Mouse (Mus musculus): ENCODE results near the gene Ugt1a9. TPM values are rescaled to one million over a fixed set of nuclear protein-coding genes. Genes with fewer than 3 reads are reported as not detected.

Ugt1a9 gene
- polyA plus RNA-seq, 1 experiment: not detected

- peaks cover 8% of the 10 kb centered on the region for H3K9me3 ChIP-seq (replicated peaks; ENCODE audit: control insufficient read depth, insufficient read depth, low read length, poor library complexity, severe bottlenecking)
These were observed 146.5 kb downstream of the Ugt1a9 start for GRCm38 (mm10) chr1:88217144-88217543.

GRCm38 (mm10) chr1:88217576-88217975, 147.0 kb downstream of the Ugt1a9 start:
- Histone ChIP-seq H3K27me3 (ENCODE audit: control insufficient read depth, insufficient read depth, low read length, poor library complexity, severe bottlenecking) (no peaks in the 10 kb centered on the region), H3K4me3 (ENCODE audit: low read depth, low read length) (no peak overlapping the region), H3K9ac (ENCODE audit: low read depth, poor library complexity, severe bottlenecking) (no peak overlapping the region), H3K36me3 (ENCODE audit: control insufficient read depth, insufficient read depth, low read length, poor library complexity, severe bottlenecking) (no peaks in the 10 kb centered on the region), H3K4me1 (ENCODE audit: control insufficient read depth, insufficient read depth, low read length) (no peaks in the 10 kb centered on the region), H3K27ac (ENCODE audit: insufficient read depth, low read length) (no peak overlapping the region), H3K9me3 (replicated peaks; ENCODE audit: control insufficient read depth, insufficient read depth, low read length, poor library complexity, severe bottlenecking) (peaks cover 8% of the 10 kb centered on the region)
- TF ChIP-seq CTCF (IDR thresholded peaks at IDR 0.05; ENCODE audit: low read depth, low read length) (no peak), EP300 (IDR thresholded peaks at IDR 0.05; ENCODE audit: insufficient read depth, low read depth, low read length) (no peak), POLR2A (IDR thresholded peaks at IDR 0.05; ENCODE audit: insufficient read depth, low read length) (no peak)

More at GRCm38 (mm10) chr1:88217144-88217543, 146.5 kb downstream of the Ugt1a9 start:
- Histone ChIP-seq H3K4me3 (ENCODE audit: low read depth, low read length) (no peak overlapping the region), H3K4me1 (ENCODE audit: control insufficient read depth, insufficient read depth, low read length) (no peaks in the 10 kb centered on the region), H3K27ac (ENCODE audit: insufficient read depth, low read length) (no peak overlapping the region), H3K9ac (ENCODE audit: low read depth, poor library complexity, severe bottlenecking) (no peak overlapping the region), H3K27me3 (ENCODE audit: control insufficient read depth, insufficient read depth, low read length, poor library complexity, severe bottlenecking) (no peaks in the 10 kb centered on the region), H3K36me3 (ENCODE audit: control insufficient read depth, insufficient read depth, low read length, poor library complexity, severe bottlenecking) (no peaks in the 10 kb centered on the region)
- no peak for TF ChIP-seq EP300 (IDR thresholded peaks at IDR 0.05; ENCODE audit: insufficient read depth, low read depth, low read length)
- no peak for TF ChIP-seq CTCF (IDR thresholded peaks at IDR 0.05; ENCODE audit: low read depth, low read length)
- no peak for TF ChIP-seq POLR2A (IDR thresholded peaks at IDR 0.05; ENCODE audit: insufficient read depth, low read length)

GRCm38 (mm10) chr1:88218051-88218450, 147.5 kb downstream of the Ugt1a9 start:
- Histone ChIP-seq H3K9me3 (replicated peaks; ENCODE audit: control insufficient read depth, insufficient read depth, low read length, poor library complexity, severe bottlenecking) (peaks cover 8% of the 10 kb centered on the region), H3K9ac (ENCODE audit: low read depth, poor library complexity, severe bottlenecking) (no peak overlapping the region), H3K27me3 (ENCODE audit: control insufficient read depth, insufficient read depth, low read length, poor library complexity, severe bottlenecking) (no peaks in the 10 kb centered on the region), H3K4me3 (ENCODE audit: low read depth, low read length) (no peak overlapping the region), H3K4me1 (ENCODE audit: control insufficient read depth, insufficient read depth, low read length) (no peaks in the 10 kb centered on the region), H3K27ac (ENCODE audit: insufficient read depth, low read length) (no peak overlapping the region), H3K36me3 (ENCODE audit: control insufficient read depth, insufficient read depth, low read length, poor library complexity, severe bottlenecking) (no peaks in the 10 kb centered on the region)
- TF ChIP-seq CTCF (IDR thresholded peaks at IDR 0.05; ENCODE audit: low read depth, low read length): no peak

- H3K9ac ChIP-seq (ENCODE audit: low read depth, poor library complexity, severe bottlenecking): no peak overlapping the region
- H3K36me3 ChIP-seq (ENCODE audit: control insufficient read depth, insufficient read depth, low read length, poor library complexity, severe bottlenecking): no peaks in the 10 kb centered on the region
- no peak overlapping the region for H3K27ac ChIP-seq (ENCODE audit: insufficient read depth, low read length)
- H3K4me1 ChIP-seq (ENCODE audit: control insufficient read depth, insufficient read depth, low read length): no peaks in the 10 kb centered on the region
- no peak overlapping the region for H3K4me3 ChIP-seq (ENCODE audit: low read depth, low read length)
- H3K9me3 ChIP-seq (replicated peaks; ENCODE audit: control insufficient read depth, insufficient read depth, low read length, poor library complexity, severe bottlenecking): peaks cover 8% of the 10 kb centered on the region
- no peaks in the 10 kb centered on the region for H3K27me3 ChIP-seq (ENCODE audit: control insufficient read depth, insufficient read depth, low read length, poor library complexity, severe bottlenecking)
- TF ChIP-seq POLR2A (IDR thresholded peaks at IDR 0.05; ENCODE audit: insufficient read depth, low read length) (no peak), CTCF (IDR thresholded peaks at IDR 0.05; ENCODE audit: low read depth, low read length) (no peak), EP300 (IDR thresholded peaks at IDR 0.05; ENCODE audit: insufficient read depth, low read depth, low read length) (no peak)
These were observed 148.0 kb downstream of the Ugt1a9 start for GRCm38 (mm10) chr1:88218591-88218990.

GRCm38 (mm10) chr1:88219054-88219453, 148.5 kb downstream of the Ugt1a9 start:
- Histone ChIP-seq H3K4me1 (ENCODE audit: control insufficient read depth, insufficient read depth, low read length) (no peaks in the 10 kb centered on the region), H3K9ac (ENCODE audit: low read depth, poor library complexity, severe bottlenecking) (no peak overlapping the region), H3K4me3 (ENCODE audit: low read depth, low read length) (no peak overlapping the region), H3K27ac (ENCODE audit: insufficient read depth, low read length) (no peak overlapping the region), H3K9me3 (replicated peaks; ENCODE audit: control insufficient read depth, insufficient read depth, low read length, poor library complexity, severe bottlenecking) (peaks cover 8% of the 10 kb centered on the region), H3K36me3 (ENCODE audit: control insufficient read depth, insufficient read depth, low read length, poor library complexity, severe bottlenecking) (no peaks in the 10 kb centered on the region), H3K27me3 (ENCODE audit: control insufficient read depth, insufficient read depth, low read length, poor library complexity, severe bottlenecking) (no peaks in the 10 kb centered on the region)
- TF ChIP-seq POLR2A (IDR thresholded peaks at IDR 0.05; ENCODE audit: insufficient read depth, low read length): no peak
- TF ChIP-seq CTCF (IDR thresholded peaks at IDR 0.05; ENCODE audit: low read depth, low read length): no peak
- no peak for TF ChIP-seq EP300 (IDR thresholded peaks at IDR 0.05; ENCODE audit: insufficient read depth, low read depth, low read length)

DNA sequence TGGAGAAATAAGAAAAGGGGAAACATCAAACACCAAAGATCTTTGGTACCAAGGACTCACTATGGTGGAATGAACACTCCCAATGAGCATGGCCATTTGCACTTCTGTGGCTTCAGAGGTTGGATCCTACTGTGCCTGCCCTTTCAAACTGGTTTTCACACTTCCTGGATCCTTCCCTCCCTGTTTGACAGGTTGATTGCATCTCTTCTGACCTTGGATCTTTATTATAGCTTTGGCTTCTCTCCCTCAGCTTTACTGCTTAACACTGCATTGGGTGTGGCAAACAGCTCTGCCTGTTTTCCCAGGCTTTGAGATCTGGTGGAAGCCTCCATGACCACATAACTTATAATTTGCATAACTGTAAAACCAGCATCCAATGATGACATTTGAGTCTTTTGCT, 149.7 kb downstream of the Ugt1a9 start:
- no peak overlapping the region for H3K27ac ChIP-seq (ENCODE audit: insufficient read depth, low read length)
- H3K4me3 ChIP-seq (ENCODE audit: low read depth, low read length): no peak overlapping the region
- H3K9ac ChIP-seq (ENCODE audit: low read depth, poor library complexity, severe bottlenecking): no peak overlapping the region
- H3K4me1 ChIP-seq (ENCODE audit: control insufficient read depth, insufficient read depth, low read length): no peaks in the 10 kb centered on the region
- H3K9me3 ChIP-seq (replicated peaks; ENCODE audit: control insufficient read depth, insufficient read depth, low read length, poor library complexity, severe bottlenecking): peaks cover 8% of the 10 kb centered on the region
- H3K27me3 ChIP-seq (ENCODE audit: control insufficient read depth, insufficient read depth, low read length, poor library complexity, severe bottlenecking): no peaks in the 10 kb centered on the region
- TF ChIP-seq EP300 (IDR thresholded peaks at IDR 0.05; ENCODE audit: insufficient read depth, low read depth, low read length): no peak
- TF ChIP-seq CTCF (IDR thresholded peaks at IDR 0.05; ENCODE audit: low read depth, low read length): no peak
- no peak for TF ChIP-seq POLR2A (IDR thresholded peaks at IDR 0.05; ENCODE audit: insufficient read depth, low read length)
- no peaks in the 10 kb centered on the region for H3K36me3 ChIP-seq (ENCODE audit: control insufficient read depth, insufficient read depth, low read length, poor library complexity, severe bottlenecking)

All from ES-Bruce4 (cell line).